Mouse (Mus musculus) left cerebral cortex, postnatal 10 days (tissue): ENCODE measurements around the gene Vtn. TPM values are rescaled to one million over a fixed set of nuclear protein-coding genes. Genes with fewer than 3 reads are reported as not detected.

Experiments used
- DNase-seq, 2 experiments: peaks; one replicate each; pipeline ENCODE4 v3.0.0; 2021 to 2022; ENCODE audit warnings: low spot score in 2 of 2, mixed read lengths in 1 of 2; ENCODE audit errors: extremely low spot score in 1 of 2
- intact Hi-C: fragments of 180-260 bp; cut with DNase I; formaldehyde crosslinking; loops from one replicate; pipeline ENCODE4 v1.15.1; 2025
- total RNA-seq, 2 experiments: library from RNA; stranded (reverse); gene quantifications; 2 replicates each; pipeline ENCODE4 v1.2.3; 2021

Vtn gene
- total RNA-seq = 10 to 100 TPM; 74.5 to 75.4 TPM

- peak in 1 of 2 experiments; percentile 80 for DNase-seq
- intact Hi-C loops = no loop called here
Observed at GRCm38 (mm10) chr11:78499004-78499403, at the start of gene Vtn. Gene Vtn, plus strand, starts transcription at chr11:78499091.

GRCm38 (mm10) chr11:78450337-78450736 is 48.6 kb upstream of the Vtn start:
- DNase-seq = no peak
- intact Hi-C loops = loop anchor here (5.0 kb wide), 1 partner anchor 93 kb away; no protein-coding TSS in a partner anchor

- DNase-seq = peak in 1 of 2 experiments; percentile 67
- intact Hi-C loops = loop anchor here (5.0 kb wide), 1 partner anchor 96 kb away; no protein-coding TSS in a partner anchor
Observed at GRCm38 (mm10) chr11:78453675-78454074, 45.2 kb upstream of the Vtn start.

GRCm38 (mm10) chr11:78454276-78454675 is 44.6 kb upstream of the Vtn start:
- intact Hi-C loops = loop anchor here (5.0 kb wide), 1 partner anchor 97 kb away; no protein-coding TSS in a partner anchor

GRCm38 (mm10) chr11:78455308-78455707 is 43.6 kb upstream of the Vtn start:
- intact Hi-C loops = no loop called here
- DNase-seq = no peak

More at GRCm38 (mm10) chr11:78454276-78454675, 44.6 kb upstream of the Vtn start:
- no peak for DNase-seq

- intact Hi-C loops = no loop called here
Observed at GRCm38 (mm10) chr11:78458740-78459139, 40.2 kb upstream of the Vtn start.

GRCm38 (mm10) chr11:78461894-78462293 is 37.0 kb upstream of the Vtn start:
- intact Hi-C loops = no loop called here
- no peak for DNase-seq

More at GRCm38 (mm10) chr11:78458740-78459139, 40.2 kb upstream of the Vtn start:
- no peak for DNase-seq

- no peak for DNase-seq
- intact Hi-C loops = no loop called here
Observed at GRCm38 (mm10) chr11:78462669-78463068, 36.2 kb upstream of the Vtn start.

GRCm38 (mm10) chr11:78463286-78464036 is 35.4 kb upstream of the Vtn start:
- no peak for DNase-seq
- intact Hi-C loops = no loop called here

GRCm38 (mm10) chr11:78465116-78465515 is 33.8 kb upstream of the Vtn start:
- intact Hi-C loops = no loop called here
- no peak for DNase-seq

- peak; percentile 69 to 92 for DNase-seq
- intact Hi-C loops = no loop called here
Observed at GRCm38 (mm10) chr11:78465568-78466180, 33.2 kb upstream of the Vtn start, which contains the start of gene Slc46a1. Gene Slc46a1, plus strand, starts transcription at chr11:78465697.

GRCm38 (mm10) chr11:78466242-78466912 is 32.5 kb upstream of the Vtn start:
- intact Hi-C loops = no loop called here
- peak in 1 of 2 experiments; percentile 44 for DNase-seq

GRCm38 (mm10) chr11:78467515-78467914 is 31.4 kb upstream of the Vtn start:
- DNase-seq = no peak
- intact Hi-C loops = no loop called here

GRCm38 (mm10) chr11:78467932-78468331 is 31.0 kb upstream of the Vtn start:
- DNase-seq = no peak
- intact Hi-C loops = no loop called here

GRCm38 (mm10) chr11:78471326-78472103 is 27.4 kb upstream of the Vtn start:
- intact Hi-C loops = no loop called here
- no peak for DNase-seq

GRCm38 (mm10) chr11:78475289-78475688 is 23.6 kb upstream of the Vtn start:
- DNase-seq = no peak
- intact Hi-C loops = no loop called here

GRCm38 (mm10) chr11:78483639-78484038 is 15.3 kb upstream of the Vtn start:
- no peak for DNase-seq
- intact Hi-C loops = no loop called here

- DNase-seq = peak; percentile 70 to 75
- intact Hi-C loops = no loop called here
Observed at GRCm38 (mm10) chr11:78488168-78488567, 10.7 kb upstream of the Vtn start.

GRCm38 (mm10) chr11:78490781-78491241 is 8.1 kb upstream of the Vtn start:
- intact Hi-C loops = no loop called here

More at GRCm38 (mm10) chr11:78490781-78491241, 8.1 kb upstream of the Vtn start:
- DNase-seq = peak; percentile 25 to 77
